Mouse (Mus musculus): ENCODE data around the gene Rab44. TPM values are rescaled to one million over a fixed set of nuclear protein-coding genes. Genes with fewer than 3 reads are reported as not detected.
"Not testable (repeated sequence)": the region's sequence is repeated elsewhere in the genome, so short reads cannot be mapped to it uniquely, and the experiment has no call there.

The Rab44 gene
- polyA plus RNA-seq (2012) = 0.16 and 0.38 TPM in 2 replicates

DNA sequence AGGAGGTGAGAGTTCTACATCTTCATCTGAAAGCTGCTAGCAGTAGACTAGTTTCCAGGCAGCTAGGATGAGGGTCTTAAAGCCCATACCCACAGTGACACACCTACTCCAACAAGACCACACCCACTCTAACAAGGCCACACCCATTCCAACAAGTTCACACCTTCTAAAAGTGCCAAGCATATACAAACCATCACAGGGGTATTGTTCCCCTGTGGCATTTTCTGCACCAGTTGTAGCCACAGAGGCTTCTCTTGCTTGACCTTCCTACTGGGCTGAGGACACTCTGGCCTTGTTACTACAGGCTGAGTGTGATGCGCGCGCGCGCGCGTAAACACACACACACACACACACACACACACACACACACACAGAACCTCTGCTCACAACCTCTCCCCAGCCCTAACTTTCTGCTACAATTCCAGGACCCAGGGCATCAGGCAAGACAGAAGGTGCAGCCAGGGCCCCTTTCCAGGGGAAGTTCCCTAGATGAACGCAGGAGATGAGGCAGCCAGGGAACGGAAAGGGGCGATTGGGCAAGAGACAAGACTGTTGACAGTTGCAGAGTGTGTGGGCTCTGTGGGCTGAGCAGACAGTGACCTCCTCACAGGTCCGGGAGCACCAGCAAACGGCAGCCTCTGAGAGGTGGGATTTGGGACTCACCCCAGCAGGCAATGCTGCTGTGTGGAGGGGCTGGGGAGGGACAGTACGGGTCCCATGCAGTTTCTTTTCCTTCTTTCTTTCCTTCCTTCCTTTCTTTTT lies at the start of gene Rab44:
TSS of gene Rab44 (plus strand) at position 555 of the 762 bp plus-strand sequence.
- no peaks in the 10 kb centered on the region for H3K27me3 ChIP-seq (ENCODE audit: control insufficient read depth)
- TF ChIP-seq GATA1 (IDR thresholded peaks at IDR 0.05; ENCODE audit: low read length) (no peak), TAL1 (IDR thresholded peaks at IDR 0.05; ENCODE audit: low read length) (no peak)
- no peaks in the 10 kb centered on the region for H3K9me3 ChIP-seq (ENCODE audit: control insufficient read depth, low read length)
- H3K36me3 ChIP-seq (ENCODE audit: control insufficient read depth) = no peaks in the 10 kb centered on the region
- peaks cover 9% of the 10 kb centered on the region for H3K4me1 ChIP-seq (ENCODE audit: control insufficient read depth)
- no peak within 1 kb of the TSS for H3K4me3 ChIP-seq (replicated peaks)

- Histone ChIP-seq H3K36me3 (ENCODE audit: control insufficient read depth) (no peaks in the 10 kb centered on the region), H3K4me1 (ENCODE audit: control insufficient read depth) (no peaks in the 10 kb centered on the region), H3K9me3 (ENCODE audit: control insufficient read depth, low read length) (no peaks in the 10 kb centered on the region), H3K4me3 (replicated peaks) (no peak overlapping the region), H3K27me3 (ENCODE audit: control insufficient read depth) (no peaks in the 10 kb centered on the region; the same call in 1 of the 2 replicates)
- TF ChIP-seq GATA1 (IDR thresholded peaks at IDR 0.05; ENCODE audit: low read length) (no peak), TAL1 (IDR thresholded peaks at IDR 0.05; ENCODE audit: low read length) (no peak)
These were observed 48.6 kb upstream of the Rab44 start for GRCm38 (mm10) chr17:29065245-29065940.

DNA sequence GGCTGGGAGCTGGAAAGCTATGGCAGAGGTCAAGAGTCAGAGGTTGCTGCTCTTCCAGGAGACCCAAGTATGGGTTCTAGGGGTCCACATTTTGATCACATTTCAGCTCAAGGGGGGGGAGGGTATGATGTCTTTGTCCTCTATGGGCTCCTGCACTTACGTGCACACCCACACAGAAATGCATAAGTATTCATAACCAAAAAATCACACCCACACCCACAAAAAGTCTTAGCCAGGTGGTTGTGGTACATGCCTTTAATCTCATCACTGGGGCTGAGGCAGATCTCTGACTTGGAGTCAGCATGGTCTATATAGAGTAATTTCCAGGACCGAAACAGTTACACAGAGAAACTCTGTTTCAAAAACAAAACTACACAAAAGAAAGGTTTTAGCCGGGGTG lies 48.0 kb upstream of the Rab44 start:
- no peaks in the 10 kb centered on the region for H3K9me3 ChIP-seq (ENCODE audit: control insufficient read depth, low read length)
- no peak for TF ChIP-seq GATA1 (IDR thresholded peaks at IDR 0.05; ENCODE audit: low read length)
- TF ChIP-seq TAL1 (IDR thresholded peaks at IDR 0.05; ENCODE audit: low read length) = no peak
- H3K4me3 ChIP-seq (replicated peaks) = no peak overlapping the region
- H3K36me3 ChIP-seq (ENCODE audit: control insufficient read depth) = no peaks in the 10 kb centered on the region
- H3K4me1 ChIP-seq (ENCODE audit: control insufficient read depth) = no peaks in the 10 kb centered on the region
- peaks cover 2% of the 10 kb centered on the region for H3K27me3 ChIP-seq (ENCODE audit: control insufficient read depth)

DNA sequence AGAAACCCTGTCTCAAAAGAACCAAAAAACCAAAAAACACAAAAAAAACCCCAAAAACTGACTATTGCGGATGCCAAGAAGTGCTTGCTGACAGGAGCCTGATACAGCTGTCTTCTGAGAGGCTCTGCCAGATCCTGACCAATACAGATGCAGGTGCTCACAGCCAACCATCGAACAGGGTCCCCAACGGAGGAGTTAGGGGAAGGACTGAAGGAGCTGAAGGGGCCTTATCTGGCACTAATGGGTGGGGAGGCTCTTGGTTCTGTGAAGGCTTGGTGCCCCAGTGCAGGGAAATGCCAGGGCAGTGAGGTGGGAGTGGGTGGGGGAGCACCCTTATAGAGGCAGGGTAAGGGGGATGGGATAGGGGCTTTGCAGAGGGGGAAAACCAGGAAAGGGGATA lies 46.5 kb upstream of the Rab44 start:
- not testable (repeated sequence) for H3K4me1 ChIP-seq (ENCODE audit: control insufficient read depth); H3K27me3 ChIP-seq (ENCODE audit: control insufficient read depth); H3K36me3 ChIP-seq (ENCODE audit: control insufficient read depth)

GRCm38 (mm10) chr17:29067847-29068246 lies 46.1 kb upstream of the Rab44 start:
- no peak for TF ChIP-seq GATA1 (IDR thresholded peaks at IDR 0.05; ENCODE audit: low read length)
- TF ChIP-seq TAL1 (IDR thresholded peaks at IDR 0.05; ENCODE audit: low read length) = no peak
- Histone ChIP-seq H3K9me3 (ENCODE audit: control insufficient read depth, low read length) (no peaks in the 10 kb centered on the region), H3K4me1 (ENCODE audit: control insufficient read depth) (no peaks in the 10 kb centered on the region), H3K27me3 (ENCODE audit: control insufficient read depth) (peaks cover 7% of the 10 kb centered on the region), H3K36me3 (ENCODE audit: control insufficient read depth) (no peaks in the 10 kb centered on the region), H3K4me3 (replicated peaks) (no peak overlapping the region)

More for the DNA sequence above, 46.5 kb upstream of the Rab44 start:
- not testable (repeated sequence) for H3K9me3 ChIP-seq (ENCODE audit: control insufficient read depth, low read length); H3K4me3 ChIP-seq (replicated peaks)

- no peak overlapping the region for H3K4me3 ChIP-seq (replicated peaks)
- H3K9me3 ChIP-seq (ENCODE audit: control insufficient read depth, low read length) = no peaks in the 10 kb centered on the region
- H3K4me1 ChIP-seq (ENCODE audit: control insufficient read depth) = no peaks in the 10 kb centered on the region
- peaks cover 16% of the 10 kb centered on the region for H3K27me3 ChIP-seq (ENCODE audit: control insufficient read depth)
- no peaks in the 10 kb centered on the region for H3K36me3 ChIP-seq (ENCODE audit: control insufficient read depth)
- TF ChIP-seq GATA1 (IDR thresholded peaks at IDR 0.05; ENCODE audit: low read length) (no peak), TAL1 (IDR thresholded peaks at IDR 0.05; ENCODE audit: low read length) (no peak)
These were observed 44.9 kb upstream of the Rab44 start for GRCm38 (mm10) chr17:29069063-29069462.

- H3K4me3 ChIP-seq (replicated peaks) = no peak overlapping the region
- no peaks in the 10 kb centered on the region for H3K9me3 ChIP-seq (ENCODE audit: control insufficient read depth, low read length)
These were observed 42.1 kb upstream of the Rab44 start for GRCm38 (mm10) chr17:29071820-29072219.

GRCm38 (mm10) chr17:29072701-29073307 lies 41.1 kb upstream of the Rab44 start:
- H3K27me3 ChIP-seq (ENCODE audit: control insufficient read depth) = peaks cover 41% of the 10 kb centered on the region
- H3K36me3 ChIP-seq (ENCODE audit: control insufficient read depth) = no peaks in the 10 kb centered on the region
- H3K4me3 ChIP-seq (replicated peaks) = no peak overlapping the region

More at GRCm38 (mm10) chr17:29071820-29072219, 42.1 kb upstream of the Rab44 start:
- H3K27me3 ChIP-seq (ENCODE audit: control insufficient read depth) = peaks cover 33% of the 10 kb centered on the region
- no peaks in the 10 kb centered on the region for H3K36me3 ChIP-seq (ENCODE audit: control insufficient read depth)
- TF ChIP-seq TAL1 (IDR thresholded peaks at IDR 0.05; ENCODE audit: low read length) (no peak), GATA1 (IDR thresholded peaks at IDR 0.05; ENCODE audit: low read length) (no peak)
- H3K4me1 ChIP-seq (ENCODE audit: control insufficient read depth) = no peaks in the 10 kb centered on the region

GRCm38 (mm10) chr17:29073313-29073712 lies 40.6 kb upstream of the Rab44 start:
- Histone ChIP-seq H3K4me3 (replicated peaks) (no peak overlapping the region), H3K4me1 (ENCODE audit: control insufficient read depth) (no peaks in the 10 kb centered on the region; the same call in 1 of the 2 replicates), H3K36me3 (ENCODE audit: control insufficient read depth) (no peaks in the 10 kb centered on the region), H3K9me3 (ENCODE audit: control insufficient read depth, low read length) (no peaks in the 10 kb centered on the region), H3K27me3 (ENCODE audit: control insufficient read depth) (peaks cover 46% of the 10 kb centered on the region)
- TF ChIP-seq TAL1 (IDR thresholded peaks at IDR 0.05; ENCODE audit: low read length) (no peak), GATA1 (IDR thresholded peaks at IDR 0.05; ENCODE audit: low read length) (no peak)

More at GRCm38 (mm10) chr17:29072701-29073307, 41.1 kb upstream of the Rab44 start:
- Histone ChIP-seq H3K9me3 (ENCODE audit: control insufficient read depth, low read length) (no peaks in the 10 kb centered on the region), H3K4me1 (ENCODE audit: control insufficient read depth) (no peaks in the 10 kb centered on the region)
- TF ChIP-seq GATA1 (IDR thresholded peaks at IDR 0.05; ENCODE audit: low read length) (no peak), TAL1 (IDR thresholded peaks at IDR 0.05; ENCODE audit: low read length) (no peak)
